Mouse (Mus musculus): ENCODE measurements around the gene Reln.

- no peak for TF ChIP-seq EP300 (IDR thresholded peaks at IDR 0.05; ENCODE audit: insufficient read depth, low read depth, low read length)
- TF ChIP-seq CTCF (IDR thresholded peaks at IDR 0.05; ENCODE audit: low read depth, low read length) = no peak
These were observed 63.9 kb downstream of the Reln start for GRCm38 (mm10) chr5:22280534-22281164.

All from ES-Bruce4 (cell line).